Mouse (Mus musculus): ENCODE data around the gene Rapgefl1. TPM values are rescaled to one million over a fixed set of nuclear protein-coding genes. Genes with fewer than 3 reads are reported as not detected.

Gene Rapgefl1
- polyA plus RNA-seq, 1 experiment from 2014 or later: 2.2 TPM

- no peak overlapping the region for H3K9ac ChIP-seq (ENCODE audit: low read length)
- H3K4me2 ChIP-seq (ENCODE audit: low read depth, severe bottlenecking): no peak overlapping the region
- H3K27ac ChIP-seq (replicated peaks; ENCODE audit: low read depth, low read length): no peak overlapping the region
- H3K36me3 ChIP-seq (ENCODE audit: control insufficient read depth, insufficient read depth, low read length): peaks cover 38% of the 10 kb centered on the region
- DNase-seq (ENCODE audit: low spot score): no peak
- H3K27me3 ChIP-seq (ENCODE audit: control insufficient read depth, insufficient read depth, low read length): no peaks in the 10 kb centered on the region
- H3K4me1 ChIP-seq (ENCODE audit: control insufficient read depth, insufficient read depth, low read length): no peaks in the 10 kb centered on the region
- no peaks in the 10 kb centered on the region for H3K9me3 ChIP-seq (ENCODE audit: control insufficient read depth, low read length)
- no peak overlapping the region for H3K4me3 ChIP-seq (ENCODE audit: low read depth, low read length)
- ATAC-seq (ENCODE audit: insufficient number of reproducible peaks, low FRiP score, low TSS enrichment, low read depth): no peak
- 77% methylated on average over 12 of the region's 12 CpGs for WGBS
Measured at GRCm38 (mm10) chr11:98829091-98829775, 7.4 kb upstream of the Rapgefl1 start.

GRCm38 (mm10) chr11:98829875-98830274, 6.7 kb upstream of the Rapgefl1 start:
- H3K4me1 ChIP-seq (ENCODE audit: control insufficient read depth, insufficient read depth, low read length): no peaks in the 10 kb centered on the region
- WGBS: 76% methylated on average over 4 of the region's 4 CpGs

GRCm38 (mm10) chr11:98835296-98835695, 1.3 kb upstream of the Rapgefl1 start:
- no peak for ATAC-seq (ENCODE audit: insufficient number of reproducible peaks, low FRiP score, low TSS enrichment, low read depth)
- Histone ChIP-seq H3K4me3 (ENCODE audit: low read depth, low read length) (no peak overlapping the region), H3K9ac (ENCODE audit: low read length) (no peak overlapping the region), H3K27me3 (ENCODE audit: control insufficient read depth, insufficient read depth, low read length) (peaks cover 12% of the 10 kb centered on the region), H3K4me2 (ENCODE audit: low read depth, severe bottlenecking) (no peak overlapping the region), H3K4me1 (ENCODE audit: control insufficient read depth, insufficient read depth, low read length) (peaks cover 7% of the 10 kb centered on the region; the same call in 1 of the 2 replicates), H3K9me3 (ENCODE audit: control insufficient read depth, low read length) (no peaks in the 10 kb centered on the region), H3K27ac (replicated peaks; ENCODE audit: low read depth, low read length) (no peak overlapping the region), H3K36me3 (ENCODE audit: control insufficient read depth, insufficient read depth, low read length) (peaks cover 24% of the 10 kb centered on the region)
- no peak for DNase-seq (ENCODE audit: low spot score)
- 53% methylated on average over 5 of the region's 5 CpGs for WGBS

More at GRCm38 (mm10) chr11:98829875-98830274, 6.7 kb upstream of the Rapgefl1 start:
- Histone ChIP-seq H3K9me3 (ENCODE audit: control insufficient read depth, low read length) (no peaks in the 10 kb centered on the region), H3K27me3 (ENCODE audit: control insufficient read depth, insufficient read depth, low read length) (no peaks in the 10 kb centered on the region), H3K4me3 (ENCODE audit: low read depth, low read length) (no peak overlapping the region), H3K27ac (replicated peaks; ENCODE audit: low read depth, low read length) (no peak overlapping the region), H3K4me2 (ENCODE audit: low read depth, severe bottlenecking) (no peak overlapping the region), H3K9ac (ENCODE audit: low read length) (no peak overlapping the region), H3K36me3 (ENCODE audit: control insufficient read depth, insufficient read depth, low read length) (peaks cover 43% of the 10 kb centered on the region)
- ATAC-seq (ENCODE audit: insufficient number of reproducible peaks, low FRiP score, low TSS enrichment, low read depth) (no peak), DNase-seq (ENCODE audit: low spot score) (no peak)

DNA sequence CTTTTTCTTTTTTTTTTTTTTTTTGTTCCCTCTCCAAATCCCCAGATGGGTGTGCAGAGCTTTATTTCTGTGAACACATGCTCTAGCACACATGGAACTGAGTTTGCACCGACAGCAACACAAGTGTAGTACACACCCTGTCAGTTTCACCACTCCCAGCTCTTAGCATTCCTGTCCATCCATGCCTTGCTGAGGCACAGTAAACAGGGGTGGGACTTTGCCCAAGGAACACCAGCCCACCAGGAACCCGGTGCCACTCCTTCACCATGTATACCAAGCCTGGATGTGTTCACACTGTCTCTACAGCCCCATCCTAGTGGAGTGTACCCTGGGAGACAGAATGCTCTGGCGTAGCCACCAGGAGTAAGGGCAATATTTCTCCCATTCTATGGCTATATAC, 860 bp upstream of the Rapgefl1 start:
- H3K9me3 ChIP-seq (ENCODE audit: control insufficient read depth, low read length): no peaks in the 10 kb centered on the region
- H3K4me3 ChIP-seq (ENCODE audit: low read depth, low read length): no peak overlapping the region
- no peak for ATAC-seq (ENCODE audit: insufficient number of reproducible peaks, low FRiP score, low TSS enrichment, low read depth)
- H3K27me3 ChIP-seq (ENCODE audit: control insufficient read depth, insufficient read depth, low read length): peaks cover 12% of the 10 kb centered on the region
- 66% methylated on average over 3 of the region's 3 CpGs for WGBS
- no peak overlapping the region for H3K27ac ChIP-seq (replicated peaks; ENCODE audit: low read depth, low read length)
- H3K9ac ChIP-seq (ENCODE audit: low read length): no peak overlapping the region
- H3K4me1 ChIP-seq (ENCODE audit: control insufficient read depth, insufficient read depth, low read length): peaks cover 7% of the 10 kb centered on the region; the same call in 1 of the 2 replicates
- H3K4me2 ChIP-seq (ENCODE audit: low read depth, severe bottlenecking): no peak overlapping the region
- DNase-seq (ENCODE audit: low spot score): no peak
- peaks cover 23% of the 10 kb centered on the region for H3K36me3 ChIP-seq (ENCODE audit: control insufficient read depth, insufficient read depth, low read length)

DNA sequence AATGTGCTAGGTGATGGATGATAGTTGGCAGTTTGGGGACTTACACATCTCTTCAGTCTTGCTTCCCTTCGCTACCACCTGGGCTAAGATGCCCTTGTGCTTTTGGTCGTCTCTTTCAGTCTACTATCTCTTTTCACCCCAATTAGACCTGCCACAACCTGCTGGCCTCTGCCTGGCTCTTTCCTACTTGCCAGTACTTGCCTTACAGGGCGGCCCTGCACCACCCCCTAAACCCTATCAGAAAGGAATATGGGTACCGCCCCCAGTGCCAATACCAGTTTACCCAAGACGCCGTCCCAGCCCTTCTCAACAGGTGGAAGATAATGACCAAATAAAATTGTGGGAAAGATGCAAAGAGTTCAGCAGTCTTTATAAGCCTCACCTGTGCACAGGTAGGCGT, 457 bp upstream of the Rapgefl1 start:
- no peak overlapping the region for H3K9ac ChIP-seq (ENCODE audit: low read length)

DNA sequence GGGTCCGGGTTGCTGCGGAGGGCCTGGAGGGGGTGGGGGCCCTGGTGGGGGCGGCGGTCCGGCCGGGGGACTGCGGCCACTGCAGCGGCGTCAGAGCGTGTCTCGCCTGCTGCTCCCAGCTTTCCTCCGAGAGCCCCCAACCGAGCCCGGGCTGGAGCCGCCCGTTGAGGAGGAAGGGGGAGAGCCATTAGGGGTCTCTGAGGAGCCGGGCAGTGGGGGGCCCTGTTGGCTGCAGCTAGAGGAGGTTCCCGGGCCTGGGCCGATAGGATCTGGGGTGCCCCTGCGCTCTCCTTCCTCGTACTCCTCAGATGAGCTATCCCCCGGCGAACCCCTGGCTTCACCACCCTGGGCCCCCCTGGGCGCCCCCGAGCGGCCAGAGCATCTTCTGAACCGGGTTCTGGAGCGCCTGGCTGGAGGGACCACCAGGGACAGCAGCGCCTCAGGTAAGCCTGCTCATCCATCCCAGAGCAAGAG, 683 bp downstream of the Rapgefl1 start:
- H3K9me3 ChIP-seq (ENCODE audit: control insufficient read depth, low read length): no peaks in the 10 kb centered on the region
- peak overlapping the region; percentile 99 for H3K4me2 ChIP-seq (ENCODE audit: low read depth, severe bottlenecking)
- peaks cover 13% of the 10 kb centered on the region; the same call in 1 of the 2 replicates for H3K36me3 ChIP-seq (ENCODE audit: control insufficient read depth, insufficient read depth, low read length)
- ATAC-seq (ENCODE audit: insufficient number of reproducible peaks, low FRiP score, low TSS enrichment, low read depth) (0 out of 2 replicates have a peak, but pooled peaks have one; percentile 4), DNase-seq (ENCODE audit: low spot score) (peak; percentile 48)
- 2% methylated on average over 26 of the region's 29 CpGs for WGBS
- H3K4me1 ChIP-seq (ENCODE audit: control insufficient read depth, insufficient read depth, low read length): peaks cover 7% of the 10 kb centered on the region; the same call in 1 of the 2 replicates
- H3K9ac ChIP-seq (ENCODE audit: low read length): peak overlapping the region; percentile 71
- no peak overlapping the region for H3K27ac ChIP-seq (replicated peaks; ENCODE audit: low read depth, low read length)
- H3K27me3 ChIP-seq (ENCODE audit: control insufficient read depth, insufficient read depth, low read length): peaks cover 12% of the 10 kb centered on the region
- H3K4me3 ChIP-seq (ENCODE audit: low read depth, low read length): peak overlapping the region; percentile 68

More for the DNA sequence above, 457 bp upstream of the Rapgefl1 start:
- peaks cover 12% of the 10 kb centered on the region for H3K27me3 ChIP-seq (ENCODE audit: control insufficient read depth, insufficient read depth, low read length)
- H3K36me3 ChIP-seq (ENCODE audit: control insufficient read depth, insufficient read depth, low read length): peaks cover 23% of the 10 kb centered on the region
- ATAC-seq (ENCODE audit: insufficient number of reproducible peaks, low FRiP score, low TSS enrichment, low read depth) (peak; percentile 12; the same call in 1 of the 2 replicates), DNase-seq (ENCODE audit: low spot score) (peak; percentile 45)
- H3K27ac ChIP-seq (replicated peaks; ENCODE audit: low read depth, low read length): no peak overlapping the region
- no peaks in the 10 kb centered on the region for H3K9me3 ChIP-seq (ENCODE audit: control insufficient read depth, low read length)
- H3K4me3 ChIP-seq (ENCODE audit: low read depth, low read length): 0 out of 2 replicates have a peak overlapping the region, but pooled peaks have one; percentile 68
- peak overlapping the region; percentile 99 for H3K4me2 ChIP-seq (ENCODE audit: low read depth, severe bottlenecking)
- WGBS: 24% methylated on average over 7 of the region's 7 CpGs
- peaks cover 7% of the 10 kb centered on the region; the same call in 1 of the 2 replicates for H3K4me1 ChIP-seq (ENCODE audit: control insufficient read depth, insufficient read depth, low read length)

DNA sequence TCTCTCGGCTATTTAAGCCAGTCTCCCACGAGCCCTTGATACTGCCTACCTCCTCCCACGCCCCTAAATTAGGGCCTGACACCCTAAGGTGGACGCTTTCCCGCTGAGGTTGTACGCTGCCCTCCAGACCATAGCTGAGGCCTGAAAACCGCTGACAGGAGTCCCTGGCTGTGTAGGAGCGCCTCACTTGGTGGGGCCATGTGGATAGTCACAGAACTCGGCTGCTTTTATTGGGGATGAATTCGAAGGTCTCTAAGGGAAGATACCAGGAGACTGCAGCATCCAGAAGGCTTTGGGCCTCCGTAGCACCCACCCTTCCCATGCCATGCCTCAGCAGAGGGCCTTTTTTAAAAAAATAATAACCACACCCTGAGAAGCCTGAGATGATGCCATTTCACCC, 1.3 kb downstream of the Rapgefl1 start:
- no peak for ATAC-seq (ENCODE audit: insufficient number of reproducible peaks, low FRiP score, low TSS enrichment, low read depth)
- Histone ChIP-seq H3K27me3 (ENCODE audit: control insufficient read depth, insufficient read depth, low read length) (peaks cover 12% of the 10 kb centered on the region), H3K4me1 (ENCODE audit: control insufficient read depth, insufficient read depth, low read length) (peaks cover 7% of the 10 kb centered on the region; the same call in 1 of the 2 replicates), H3K36me3 (ENCODE audit: control insufficient read depth, insufficient read depth, low read length) (peaks cover 11% of the 10 kb centered on the region; the same call in 1 of the 2 replicates), H3K4me3 (ENCODE audit: low read depth, low read length) (no peak overlapping the region), H3K27ac (replicated peaks; ENCODE audit: low read depth, low read length) (no peak overlapping the region), H3K9me3 (ENCODE audit: control insufficient read depth, low read length) (no peaks in the 10 kb centered on the region), H3K4me2 (ENCODE audit: low read depth, severe bottlenecking) (peak overlapping the region; percentile 99), H3K9ac (ENCODE audit: low read length) (no peak overlapping the region)
- 44% methylated on average over 11 of the region's 11 CpGs for WGBS
- no peak for DNase-seq (ENCODE audit: low spot score)

GRCm38 (mm10) chr11:98838512-98838911, 1.9 kb downstream of the Rapgefl1 start:
- Histone ChIP-seq H3K9ac (ENCODE audit: low read length) (no peak overlapping the region), H3K9me3 (ENCODE audit: control insufficient read depth, low read length) (no peaks in the 10 kb centered on the region), H3K36me3 (ENCODE audit: control insufficient read depth, insufficient read depth, low read length) (peaks cover 5% of the 10 kb centered on the region; the same call in 1 of the 2 replicates), H3K4me3 (ENCODE audit: low read depth, low read length) (no peak overlapping the region), H3K27ac (replicated peaks; ENCODE audit: low read depth, low read length) (no peak overlapping the region), H3K4me2 (ENCODE audit: low read depth, severe bottlenecking) (no peak overlapping the region), H3K4me1 (ENCODE audit: control insufficient read depth, insufficient read depth, low read length) (peaks cover 7% of the 10 kb centered on the region; the same call in 1 of the 2 replicates), H3K27me3 (ENCODE audit: control insufficient read depth, insufficient read depth, low read length) (peaks cover 12% of the 10 kb centered on the region)
- DNase-seq (ENCODE audit: low spot score): no peak
- ATAC-seq (ENCODE audit: insufficient number of reproducible peaks, low FRiP score, low TSS enrichment, low read depth): no peak
- WGBS: 77% methylated on average over 9 of the region's 9 CpGs

Data from limb, embryonic 11.5 days (tissue).